Mouse (Mus musculus) lung, adult 2 months (tissue): ENCODE measurements around the gene Spint3.
"Not testable (repeated sequence)": the region's sequence is repeated elsewhere in the genome, so short reads cannot be mapped to it uniquely, and the experiment has no call there.

Source experiments
- CTCF ChIP-seq: fragments of 200-500 bp; IDR thresholded peaks from 2 replicates; pipeline ENCODE4 v1.5.1; 2011; ENCODE audit warnings: mild to moderate bottlenecking, low read length, control low read depth; ENCODE audit not compliant: insufficient read depth
- POLR2A ChIP-seq: fragments of 200-500 bp; IDR thresholded peaks from 2 replicates; pipeline ENCODE4 v1.6.1; 2011; ENCODE audit warnings: low read depth, mild to moderate bottlenecking, control low read depth, low read length, borderline replicate concordance; ENCODE audit errors: extremely low read depth

- not testable (repeated sequence) for TF ChIP-seq POLR2A, CTCF
Observed at GRCm38 (mm10) chr2:164573359-164573758, at the start of gene Spint3.
